Mouse (Mus musculus) megakaryocyte, embryonic 14.5 days (primary cell): ENCODE results near the gene Gnat1. TPM values are rescaled to one million over a fixed set of nuclear protein-coding genes. Genes with fewer than 3 reads are reported as not detected.

Source experiments
- H3K27me3 ChIP-seq: replicated peaks from 2 replicates; pipeline ENCODE3; 2012; ENCODE audit warnings: inconsistent platforms
- H3K36me3 ChIP-seq: replicated peaks from 2 replicates; pipeline ENCODE3; 2012; ENCODE audit warnings: low read length, inconsistent platforms, mixed read lengths
- H3K4me1 ChIP-seq: 2 replicates; pipeline ENCODE4 v1.6.1; 2012; ENCODE audit warnings: inconsistent platforms
- H3K4me3 ChIP-seq: replicated peaks from 2 replicates; pipeline ENCODE3; 2012; ENCODE audit warnings: moderate library complexity, mild to moderate bottlenecking, inconsistent platforms
- H3K9me3 ChIP-seq: 2 replicates; pipeline ENCODE4 v1.6.1; 2012; ENCODE audit warnings: inconsistent platforms
- FLI1 ChIP-seq: IDR thresholded peaks from 2 replicates; pipeline ENCODE4 v1.6.1; 2012; ENCODE audit warnings: low read length, inconsistent platforms, mixed read lengths
- GATA1 ChIP-seq: IDR thresholded peaks from 3 replicates; pipeline ENCODE4 v1.6.1; 2012; ENCODE audit warnings: mixed read lengths, low read length, inconsistent platforms, borderline replicate concordance
- polyA plus RNA-seq: library from polyadenylated mRNA; stranded (reverse); fragments of >175 nt; gene quantifications from 2 replicates; pipeline ENCODE4 v1.2.3, GENCODE M21; 2012; ENCODE audit warnings: low replicate concordance; ENCODE audit not compliant: insufficient read depth

The Gnat1 gene
- not detected in 2 replicates for polyA plus RNA-seq

DNA sequence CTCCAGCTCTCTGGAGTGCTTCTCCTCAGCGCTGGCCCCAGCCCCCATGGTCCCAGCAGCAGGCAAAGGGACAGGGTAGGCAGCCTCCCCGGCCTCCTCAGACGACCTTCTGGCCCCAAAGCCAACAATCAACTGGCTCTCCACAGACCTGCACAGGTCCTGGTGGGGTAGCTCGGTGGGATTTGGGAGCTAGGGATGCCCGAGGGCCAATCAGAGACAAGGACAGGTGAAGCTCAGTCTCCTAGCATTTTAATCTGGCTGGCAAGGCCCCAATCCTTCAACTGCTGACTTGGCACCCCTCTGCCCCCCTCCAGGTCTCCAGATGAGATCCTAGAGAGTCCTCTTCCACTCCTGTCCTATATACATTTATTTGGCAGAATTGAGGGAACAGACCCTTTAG is at the start of gene Gnat1:
TSS of gene Gnat1 (minus strand) at position 212 of the 400 bp plus-strand sequence.
- Histone ChIP-seq H3K4me1 (peaks cover 32% of the 10 kb centered on the region), H3K4me3 (peak within 1 kb of the TSS; percentile 3), H3K36me3 (no peaks in the 10 kb centered on the region), H3K27me3 (peaks cover 87% of the 10 kb centered on the region), H3K9me3 (no peaks in the 10 kb centered on the region)
- TF ChIP-seq FLI1 (no peak), GATA1 (no peak)

DNA sequence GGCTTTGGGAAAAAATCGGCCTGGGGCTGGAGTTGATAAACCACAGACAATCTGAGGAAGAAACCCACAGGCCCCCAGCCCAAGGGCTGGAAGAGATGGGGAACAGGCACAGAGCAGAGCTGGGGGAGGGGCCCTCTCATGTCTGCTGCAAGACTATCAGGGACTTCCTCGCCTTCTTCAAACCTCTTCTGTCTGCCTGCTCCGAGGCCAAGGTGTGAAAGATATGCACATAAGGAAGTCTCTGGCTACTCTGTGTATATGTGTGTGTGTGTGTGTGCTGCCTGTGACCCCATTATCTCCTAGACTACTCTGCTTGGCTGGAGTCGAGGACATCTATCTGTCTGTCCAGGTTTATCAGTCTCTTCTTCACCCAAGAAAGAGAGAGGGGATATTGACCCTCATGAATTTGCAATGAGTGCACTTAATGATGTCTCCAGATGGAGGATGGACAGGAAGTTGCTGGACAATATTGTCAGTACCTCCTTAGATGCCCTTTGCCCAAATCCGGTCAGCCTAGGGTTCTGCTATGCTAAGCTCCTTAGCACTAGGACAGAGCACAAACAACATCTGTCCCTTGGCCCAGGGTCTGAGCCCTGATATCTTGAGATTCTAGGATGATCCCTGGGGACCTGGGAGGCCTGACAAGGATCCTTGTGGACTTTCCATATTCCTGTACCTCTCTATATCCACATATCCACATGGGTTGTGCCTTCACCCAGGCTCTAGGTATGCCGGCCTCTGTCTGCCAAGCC is 49.6 kb upstream of the Gnat1 start:
- Histone ChIP-seq H3K4me1 (peaks cover 43% of the 10 kb centered on the region), H3K4me3 (no peak overlapping the region), H3K27me3 (peaks cover 54% of the 10 kb centered on the region), H3K36me3 (no peaks in the 10 kb centered on the region), H3K9me3 (no peaks in the 10 kb centered on the region)
- no peak for TF ChIP-seq FLI1
- no peak for TF ChIP-seq GATA1

GRCm38 (mm10) chr9:107727041-107727440 is 47.5 kb upstream of the Gnat1 start:
- H3K9me3 ChIP-seq: no peaks in the 10 kb centered on the region
- TF ChIP-seq FLI1: no peak
- no peak for TF ChIP-seq GATA1
- H3K27me3 ChIP-seq: peaks cover 57% of the 10 kb centered on the region
- no peaks in the 10 kb centered on the region for H3K36me3 ChIP-seq
- H3K4me1 ChIP-seq: peaks cover 56% of the 10 kb centered on the region
- H3K4me3 ChIP-seq: no peak overlapping the region

- TF ChIP-seq GATA1 (no peak), FLI1 (no peak)
- Histone ChIP-seq H3K27me3 (peaks cover 61% of the 10 kb centered on the region), H3K4me1 (peaks cover 63% of the 10 kb centered on the region), H3K4me3 (no peak overlapping the region), H3K9me3 (no peaks in the 10 kb centered on the region), H3K36me3 (no peaks in the 10 kb centered on the region)
These were observed 45.3 kb upstream of the Gnat1 start for GRCm38 (mm10) chr9:107724796-107725195.

DNA sequence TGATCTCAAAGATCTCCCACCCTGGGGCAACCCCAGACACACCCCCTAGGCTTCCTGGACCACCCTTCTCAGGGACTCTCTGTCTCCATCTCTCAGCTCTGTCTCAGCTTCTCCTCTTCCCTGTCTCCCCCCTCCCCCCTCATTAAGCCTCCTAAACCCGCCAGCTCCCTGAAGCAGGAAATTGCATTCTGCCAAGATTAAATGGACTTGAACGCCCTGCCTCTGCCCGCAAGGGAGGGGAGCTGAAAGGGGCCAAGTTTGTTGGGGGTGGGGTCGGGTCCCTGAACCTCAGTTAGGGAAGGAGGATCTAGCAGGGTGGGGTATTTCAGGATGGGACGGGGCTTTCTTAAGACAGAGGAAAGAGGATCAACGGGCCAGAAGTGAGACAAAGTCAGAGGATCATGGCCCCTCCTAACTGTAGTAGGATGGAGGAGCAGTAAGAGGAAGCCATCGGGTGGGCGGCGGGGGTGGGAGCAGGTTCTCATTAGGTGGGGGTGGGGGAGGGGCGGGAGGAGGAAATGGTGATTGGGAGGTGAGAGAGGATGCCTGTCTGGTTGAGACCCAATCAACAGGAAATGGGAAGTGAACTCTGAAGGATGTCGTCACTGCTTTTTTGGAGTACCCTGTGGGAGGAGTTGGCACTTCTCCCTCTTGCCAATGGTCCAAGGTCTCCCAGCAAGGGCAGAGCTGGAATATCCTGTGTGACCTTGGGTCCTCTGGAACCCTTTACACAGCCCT is 44.5 kb upstream of the Gnat1 start:
- H3K27me3 ChIP-seq: peaks cover 61% of the 10 kb centered on the region

DNA sequence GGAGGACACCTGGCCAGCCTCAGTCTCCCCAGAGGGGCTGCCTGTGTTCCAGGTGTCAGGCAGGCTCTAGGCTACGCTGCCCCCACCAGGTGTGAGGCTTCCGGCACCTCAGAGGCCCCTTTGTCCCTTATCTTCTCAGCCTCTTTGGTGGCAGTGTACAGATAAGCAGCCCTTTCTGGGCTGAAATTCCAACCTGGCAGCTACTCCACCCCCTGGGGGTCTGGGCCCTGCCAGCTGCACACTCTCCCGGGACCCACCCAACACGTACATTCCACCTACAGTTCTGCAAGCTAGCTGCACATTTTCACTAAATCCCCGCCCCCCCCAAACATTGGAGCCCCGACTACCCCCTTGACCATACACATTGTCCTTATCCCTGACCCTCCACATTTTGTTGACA is 43.8 kb upstream of the Gnat1 start:
- no peak overlapping the region for H3K4me3 ChIP-seq

More for the DNA sequence above, 44.5 kb upstream of the Gnat1 start:
- Histone ChIP-seq H3K4me3 (peak overlapping the region; percentile 69), H3K36me3 (no peaks in the 10 kb centered on the region), H3K4me1 (peaks cover 61% of the 10 kb centered on the region), H3K9me3 (no peaks in the 10 kb centered on the region)
- no peak for TF ChIP-seq FLI1
- TF ChIP-seq GATA1: no peak

DNA sequence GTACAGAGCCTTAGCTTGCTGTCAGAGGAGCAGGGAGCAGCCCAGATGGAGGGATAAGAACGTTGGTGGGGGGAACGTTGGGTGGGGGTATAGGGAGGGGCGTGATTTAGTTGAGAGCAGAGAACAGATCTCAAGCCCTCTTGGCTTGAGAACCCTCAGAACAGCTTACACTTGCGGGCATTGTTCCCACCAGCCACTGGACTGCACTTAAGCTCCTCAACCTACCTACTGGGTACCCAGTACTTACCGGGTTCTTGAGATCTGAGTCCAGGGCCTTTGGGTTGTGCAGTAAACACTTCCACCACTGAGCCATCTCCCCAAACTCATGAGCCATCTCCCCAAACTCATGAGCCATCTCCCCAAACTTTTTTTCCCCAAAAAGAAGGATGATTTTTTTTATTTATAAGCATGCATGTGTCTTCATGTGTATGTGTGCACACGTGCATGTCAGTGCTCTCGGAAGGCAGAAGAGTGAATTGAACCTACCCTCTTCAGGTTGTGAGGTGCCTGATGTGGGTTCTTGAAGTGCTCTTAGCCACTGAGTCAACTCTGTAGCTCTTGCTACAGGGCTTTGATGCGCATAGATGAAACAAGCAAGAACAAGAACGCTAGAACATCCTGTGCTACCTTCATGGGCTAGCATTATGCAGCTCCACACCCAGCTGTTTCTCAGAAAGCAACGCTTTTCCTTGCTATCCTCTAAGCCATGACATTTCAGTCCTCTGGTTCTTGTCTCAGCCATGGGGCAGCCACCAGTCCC is 39.4 kb upstream of the Gnat1 start:
- Histone ChIP-seq H3K4me3 (no peak overlapping the region), H3K4me1 (peaks cover 26% of the 10 kb centered on the region), H3K27me3 (peaks cover 81% of the 10 kb centered on the region), H3K36me3 (no peaks in the 10 kb centered on the region), H3K9me3 (no peaks in the 10 kb centered on the region)
- TF ChIP-seq GATA1 (no peak), FLI1 (no peak)

More for the DNA sequence above, 43.8 kb upstream of the Gnat1 start:
- H3K9me3 ChIP-seq: no peaks in the 10 kb centered on the region
- H3K4me1 ChIP-seq: peaks cover 58% of the 10 kb centered on the region
- H3K27me3 ChIP-seq: peaks cover 60% of the 10 kb centered on the region
- no peaks in the 10 kb centered on the region for H3K36me3 ChIP-seq
- TF ChIP-seq GATA1 (no peak), FLI1 (no peak)

- no peak overlapping the region for H3K4me3 ChIP-seq
- no peaks in the 10 kb centered on the region for H3K36me3 ChIP-seq
- peaks cover 83% of the 10 kb centered on the region for H3K27me3 ChIP-seq
- no peaks in the 10 kb centered on the region for H3K9me3 ChIP-seq
- TF ChIP-seq GATA1 (no peak), FLI1 (no peak)
- H3K4me1 ChIP-seq: peaks cover 12% of the 10 kb centered on the region
These were observed 37.4 kb upstream of the Gnat1 start for GRCm38 (mm10) chr9:107716951-107717350.

DNA sequence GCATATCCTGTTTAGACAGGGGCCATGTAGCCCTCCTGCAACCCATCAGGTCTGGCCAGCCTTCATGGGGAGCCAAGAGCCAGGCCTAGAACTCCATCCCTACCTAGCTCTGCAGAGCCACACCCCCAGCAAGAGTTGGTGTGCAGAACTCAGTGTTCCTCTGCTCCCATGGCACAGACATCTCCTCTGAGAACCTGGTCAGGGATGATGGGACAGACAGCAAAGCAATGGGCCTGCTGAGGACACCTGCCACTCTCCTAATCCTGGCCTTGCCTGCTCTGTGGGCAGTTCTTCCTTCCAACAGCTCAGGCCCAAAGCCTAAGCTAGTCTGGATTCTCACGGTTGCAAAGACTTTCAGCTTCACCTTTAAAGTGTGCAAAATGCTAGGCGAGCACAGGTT is 36.1 kb upstream of the Gnat1 start:
- Histone ChIP-seq H3K4me1 (peaks cover 5% of the 10 kb centered on the region), H3K4me3 (no peak overlapping the region), H3K36me3 (no peaks in the 10 kb centered on the region), H3K9me3 (no peaks in the 10 kb centered on the region), H3K27me3 (peaks cover 84% of the 10 kb centered on the region)
- no peak for TF ChIP-seq FLI1
- no peak for TF ChIP-seq GATA1
